Mouse (Mus musculus): ENCODE data around the gene Phf21a. TPM values are rescaled to one million over a fixed set of nuclear protein-coding genes. Genes with fewer than 3 reads are reported as not detected.

Phf21a gene
- polyA plus RNA-seq, 1 experiment = 28.4 TPM

DNA sequence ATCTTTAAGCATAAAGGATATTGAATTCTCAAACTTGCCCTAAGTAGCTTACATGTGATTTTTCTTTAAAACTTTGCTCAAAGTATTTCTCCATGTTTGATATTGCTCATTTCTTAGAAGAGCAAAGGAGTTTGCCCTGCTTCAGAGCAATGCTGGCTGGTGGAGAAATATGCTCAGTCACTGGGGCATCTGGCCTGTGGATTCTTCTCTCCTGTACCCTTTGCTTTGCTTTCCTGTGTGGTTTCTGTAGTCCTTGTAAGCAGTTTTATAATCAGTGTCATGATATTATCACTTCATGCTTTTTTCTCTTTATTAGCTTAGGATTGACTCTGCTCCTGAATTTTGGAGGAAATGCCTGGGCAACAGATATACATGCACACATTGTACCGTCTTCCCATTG lies 117.5 kb downstream of the Phf21a start:
- Histone ChIP-seq H3K36me3 (ENCODE audit: control insufficient read depth, insufficient read depth, low read length) (peaks cover 1% of the 10 kb centered on the region; the same call in 1 of the 2 replicates), H3K27ac (ENCODE audit: insufficient read depth, low read depth, low read length) (no peak overlapping the region), H3K4me3 (ENCODE audit: low read depth, low read length) (no peak overlapping the region), H3K4me1 (ENCODE audit: control insufficient read depth, insufficient read depth, insufficient read length, low read length) (no peaks in the 10 kb centered on the region), H3K27me3 (ENCODE audit: control insufficient read depth, insufficient read depth, low read length) (no peaks in the 10 kb centered on the region)
- WGBS = 90% methylated on average over 1 of the region's 1 CpGs
- no peak for TF ChIP-seq CTCF (IDR thresholded peaks at IDR 0.05; ENCODE audit: extremely low read depth, insufficient read length, insufficient replicate concordance, low read depth, low read length)
- no peak for TF ChIP-seq POLR2A (IDR thresholded peaks at IDR 0.05; ENCODE audit: low read depth, low read length)

DNA sequence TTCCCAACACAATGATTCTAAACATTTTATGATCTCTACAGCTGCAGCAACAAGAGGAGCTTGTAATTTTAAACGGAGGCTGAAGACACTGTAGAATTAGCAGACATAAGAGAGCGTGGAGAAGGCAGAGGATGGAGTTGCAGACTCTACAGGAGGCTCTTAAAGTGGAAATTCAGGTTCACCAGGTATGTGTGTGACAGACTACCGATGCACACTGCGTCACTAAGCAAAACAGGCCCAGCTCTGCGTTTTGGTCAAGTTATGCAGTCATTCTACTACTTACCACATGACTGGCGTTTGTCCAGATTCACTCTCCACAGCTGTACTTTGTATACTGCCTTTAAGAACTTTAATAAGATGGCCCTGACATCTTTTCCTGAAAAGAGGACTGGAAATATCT lies 128.5 kb downstream of the Phf21a start:
- no peak for TF ChIP-seq CTCF (IDR thresholded peaks at IDR 0.05; ENCODE audit: extremely low read depth, insufficient read length, insufficient replicate concordance, low read depth, low read length)
- no peak for TF ChIP-seq POLR2A (IDR thresholded peaks at IDR 0.05; ENCODE audit: low read depth, low read length)
- 82% methylated on average over 6 of the region's 6 CpGs for WGBS
- no peak overlapping the region for H3K4me3 ChIP-seq (ENCODE audit: low read depth, low read length)
- no peak overlapping the region for H3K27ac ChIP-seq (ENCODE audit: insufficient read depth, low read depth, low read length)
- no peaks in the 10 kb centered on the region for H3K27me3 ChIP-seq (ENCODE audit: control insufficient read depth, insufficient read depth, low read length)
- H3K36me3 ChIP-seq (ENCODE audit: control insufficient read depth, insufficient read depth, low read length) = peaks cover 16% of the 10 kb centered on the region
- H3K4me1 ChIP-seq (ENCODE audit: control insufficient read depth, insufficient read depth, insufficient read length, low read length) = no peaks in the 10 kb centered on the region

DNA sequence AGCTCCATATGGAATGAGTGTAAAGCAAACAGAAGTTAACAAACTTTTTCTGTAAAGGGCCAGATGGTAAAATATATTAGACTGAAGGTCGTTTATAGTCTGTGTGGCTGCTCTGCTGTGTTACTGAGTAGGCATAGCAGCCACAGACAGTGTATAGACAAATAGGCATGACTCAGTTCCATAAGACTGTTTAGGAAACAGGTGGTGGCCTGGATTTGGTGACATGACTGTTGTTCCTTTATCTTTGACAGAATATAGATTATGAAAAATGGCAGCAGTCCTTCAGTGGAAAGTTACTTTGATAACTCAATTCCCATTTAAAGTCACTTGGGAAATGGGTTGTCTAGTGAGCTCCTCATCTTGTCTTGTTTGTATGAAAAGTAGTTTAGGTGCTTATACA lies 132.7 kb downstream of the Phf21a start:
- TF ChIP-seq POLR2A (IDR thresholded peaks at IDR 0.05; ENCODE audit: low read depth, low read length) (no peak), CTCF (IDR thresholded peaks at IDR 0.05; ENCODE audit: extremely low read depth, insufficient read length, insufficient replicate concordance, low read depth, low read length) (no peak)
- Histone ChIP-seq H3K4me3 (ENCODE audit: low read depth, low read length) (no peak overlapping the region), H3K4me1 (ENCODE audit: control insufficient read depth, insufficient read depth, insufficient read length, low read length) (no peaks in the 10 kb centered on the region), H3K27me3 (ENCODE audit: control insufficient read depth, insufficient read depth, low read length) (no peaks in the 10 kb centered on the region), H3K36me3 (ENCODE audit: control insufficient read depth, insufficient read depth, low read length) (peaks cover 19% of the 10 kb centered on the region), H3K27ac (ENCODE audit: insufficient read depth, low read depth, low read length) (no peak overlapping the region)
- 18% methylated on average over 1 of the region's 1 CpGs for WGBS

DNA sequence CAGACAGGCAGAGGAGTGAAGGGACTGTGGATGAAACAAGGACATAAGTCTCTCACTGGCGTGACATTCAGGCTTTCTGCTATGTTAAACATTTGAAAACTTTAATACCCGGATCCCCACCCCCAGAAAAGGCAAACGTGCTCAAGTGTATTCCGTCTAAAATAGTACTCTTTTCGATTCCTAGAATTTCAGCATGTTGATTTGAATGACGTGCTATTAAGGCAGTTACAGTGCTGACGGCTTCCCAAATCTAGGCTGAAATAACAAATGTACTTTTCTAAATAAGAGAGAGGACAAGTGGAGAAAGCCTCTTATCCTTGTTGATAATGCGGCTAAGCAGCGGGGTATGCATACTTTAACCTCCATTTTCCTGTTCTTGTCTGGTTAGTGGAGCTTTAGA lies 137.1 kb downstream of the Phf21a start:
- Histone ChIP-seq H3K27ac (ENCODE audit: insufficient read depth, low read depth, low read length) (no peak overlapping the region), H3K4me1 (ENCODE audit: control insufficient read depth, insufficient read depth, insufficient read length, low read length) (no peaks in the 10 kb centered on the region), H3K4me3 (ENCODE audit: low read depth, low read length) (no peak overlapping the region), H3K27me3 (ENCODE audit: control insufficient read depth, insufficient read depth, low read length) (no peaks in the 10 kb centered on the region), H3K36me3 (ENCODE audit: control insufficient read depth, insufficient read depth, low read length) (peaks cover 25% of the 10 kb centered on the region)
- TF ChIP-seq POLR2A (IDR thresholded peaks at IDR 0.05; ENCODE audit: low read depth, low read length) = no peak
- no peak for TF ChIP-seq CTCF (IDR thresholded peaks at IDR 0.05; ENCODE audit: extremely low read depth, insufficient read length, insufficient replicate concordance, low read depth, low read length)
- 93% methylated on average over 9 of the region's 9 CpGs for WGBS

DNA sequence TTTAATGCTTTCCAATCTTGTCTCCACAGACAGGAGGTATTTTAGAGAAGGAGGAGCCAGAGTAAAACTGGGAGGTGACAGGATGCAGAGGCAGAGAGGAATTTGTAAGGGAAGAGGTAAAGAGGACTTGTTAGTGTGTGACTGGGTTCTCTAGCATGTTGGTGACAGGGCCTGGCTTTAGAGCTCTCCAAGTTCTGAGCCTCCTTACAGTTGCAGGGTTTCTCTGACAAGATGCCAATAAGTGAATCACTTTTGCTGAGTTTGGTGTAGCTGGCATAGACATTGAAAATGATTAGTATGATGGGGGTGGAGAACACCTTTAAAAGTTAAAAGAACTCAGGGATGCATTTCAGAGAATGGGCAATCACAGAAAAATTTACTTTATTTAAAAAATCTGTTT lies 138.8 kb downstream of the Phf21a start:
- H3K27me3 ChIP-seq (ENCODE audit: control insufficient read depth, insufficient read depth, low read length) = no peaks in the 10 kb centered on the region
- no peaks in the 10 kb centered on the region for H3K4me1 ChIP-seq (ENCODE audit: control insufficient read depth, insufficient read depth, insufficient read length, low read length)
- TF ChIP-seq POLR2A (IDR thresholded peaks at IDR 0.05; ENCODE audit: low read depth, low read length) (no peak), CTCF (IDR thresholded peaks at IDR 0.05; ENCODE audit: extremely low read depth, insufficient read length, insufficient replicate concordance, low read depth, low read length) (no peak)
- H3K27ac ChIP-seq (ENCODE audit: insufficient read depth, low read depth, low read length) = no peak overlapping the region
- peaks cover 30% of the 10 kb centered on the region for H3K36me3 ChIP-seq (ENCODE audit: control insufficient read depth, insufficient read depth, low read length)
- H3K4me3 ChIP-seq (ENCODE audit: low read depth, low read length) = no peak overlapping the region

DNA sequence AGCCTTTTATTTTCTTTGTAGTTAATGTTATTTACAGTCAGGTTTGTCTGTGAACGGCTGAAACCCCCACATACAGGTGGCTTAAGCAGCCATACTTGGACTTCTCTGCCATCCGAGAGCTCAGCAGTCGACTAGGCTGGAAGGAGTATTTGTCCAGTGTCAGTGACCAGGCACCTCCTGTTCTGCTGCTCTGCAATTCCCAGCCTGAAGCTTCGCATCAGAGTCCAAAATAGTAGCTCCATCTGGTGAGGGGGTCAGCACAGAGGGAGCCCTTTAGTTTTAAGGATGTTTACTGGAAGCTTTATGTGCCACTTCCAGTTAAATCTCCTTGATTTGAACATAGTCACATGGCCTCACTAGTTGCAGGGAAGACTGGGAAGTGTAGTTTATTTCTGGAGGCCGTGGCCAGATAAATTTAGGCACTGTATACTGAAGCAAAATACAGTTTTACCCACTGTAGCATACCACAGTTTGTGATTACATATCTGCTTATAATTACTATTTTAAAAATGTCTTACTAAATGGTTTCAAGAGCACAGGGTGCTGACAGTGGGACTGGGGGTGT lies 141.9 kb downstream of the Phf21a start:
- TF ChIP-seq POLR2A (IDR thresholded peaks at IDR 0.05; ENCODE audit: low read depth, low read length) (no peak), CTCF (IDR thresholded peaks at IDR 0.05; ENCODE audit: extremely low read depth, insufficient read length, insufficient replicate concordance, low read depth, low read length) (no peak)
- WGBS = 87% methylated on average over 5 of the region's 5 CpGs
- Histone ChIP-seq H3K4me3 (ENCODE audit: low read depth, low read length) (no peak overlapping the region), H3K36me3 (ENCODE audit: control insufficient read depth, insufficient read depth, low read length) (peaks cover 23% of the 10 kb centered on the region), H3K4me1 (ENCODE audit: control insufficient read depth, insufficient read depth, insufficient read length, low read length) (no peaks in the 10 kb centered on the region), H3K27ac (ENCODE audit: insufficient read depth, low read depth, low read length) (no peak overlapping the region), H3K27me3 (ENCODE audit: control insufficient read depth, insufficient read depth, low read length) (no peaks in the 10 kb centered on the region)

DNA sequence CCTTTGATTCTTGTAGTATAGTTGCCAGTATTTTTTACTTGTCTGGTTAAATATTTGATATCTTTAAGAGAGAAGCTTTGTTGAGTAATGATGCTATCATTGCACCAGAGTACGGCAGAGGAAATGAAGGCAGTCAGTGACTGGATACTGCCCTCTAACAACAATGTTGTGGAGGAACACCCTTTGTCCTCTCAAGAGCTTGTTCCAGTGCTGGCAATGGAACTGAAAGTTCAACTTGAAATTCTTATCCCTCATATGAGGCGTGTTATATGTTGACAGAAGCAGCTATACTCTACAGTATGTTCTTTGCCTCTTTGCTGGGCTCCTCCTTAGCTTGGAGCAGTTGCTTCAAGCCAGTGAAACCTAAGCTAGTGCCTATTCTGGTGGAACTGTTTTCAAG lies 147.4 kb downstream of the Phf21a start:
- Histone ChIP-seq H3K4me1 (ENCODE audit: control insufficient read depth, insufficient read depth, insufficient read length, low read length) (no peaks in the 10 kb centered on the region), H3K27ac (ENCODE audit: insufficient read depth, low read depth, low read length) (no peak overlapping the region), H3K36me3 (ENCODE audit: control insufficient read depth, insufficient read depth, low read length) (peaks cover 11% of the 10 kb centered on the region; the same call in 1 of the 2 replicates), H3K4me3 (ENCODE audit: low read depth, low read length) (no peak overlapping the region), H3K27me3 (ENCODE audit: control insufficient read depth, insufficient read depth, low read length) (no peaks in the 10 kb centered on the region)
- TF ChIP-seq POLR2A (IDR thresholded peaks at IDR 0.05; ENCODE audit: low read depth, low read length) (no peak), CTCF (IDR thresholded peaks at IDR 0.05; ENCODE audit: extremely low read depth, insufficient read length, insufficient replicate concordance, low read depth, low read length) (no peak)
- whole genome bisulfite sequencing = 65% methylated on average over 2 of the region's 2 CpGs

Measured in small intestine, adult 2 months (tissue).